Mouse (Mus musculus) thymus, adult 2 months (tissue): ENCODE results near the gene Sugct.

ENCODE experiments used
- CTCF ChIP-seq: fragments of 200-500 bp; IDR thresholded peaks from 2 replicates; pipeline ENCODE4 v1.5.1; 2012; ENCODE audit warnings: mild to moderate bottlenecking, control low read depth, low read length, moderate library complexity, borderline replicate concordance; ENCODE audit not compliant: control insufficient read depth, poor library complexity, insufficient read depth; ENCODE audit errors: extremely low read depth
- POLR2A ChIP-seq: fragments of 200-500 bp; IDR thresholded peaks from 2 replicates; pipeline ENCODE4 v1.6.1; 2012; ENCODE audit warnings: mild to moderate bottlenecking, low read length, control low read depth, moderate library complexity; ENCODE audit not compliant: control insufficient read depth, poor library complexity, insufficient read depth; ENCODE audit errors: extremely low read depth

DNA sequence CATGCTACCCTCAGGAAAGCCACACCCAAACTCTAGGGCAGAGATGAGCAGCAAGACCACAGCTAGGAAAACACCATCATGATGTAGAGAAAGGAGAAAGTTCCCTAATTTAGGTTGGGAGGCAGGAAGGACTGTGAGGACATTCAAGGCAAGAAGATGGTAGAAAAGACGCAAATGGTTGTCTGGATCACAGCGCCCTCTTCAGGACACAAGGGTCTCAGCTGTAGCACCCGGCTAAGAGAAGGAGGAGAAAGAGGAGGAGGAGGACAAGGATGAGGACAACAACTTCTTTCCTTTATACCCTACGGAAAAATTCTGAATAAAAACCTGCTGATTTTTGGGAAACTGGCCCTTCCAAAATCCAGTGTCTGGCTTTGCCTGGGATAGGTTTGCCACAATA, 774.0 kb downstream of the Sugct start:
- TF ChIP-seq CTCF (no peak), POLR2A (no peak)
